Mouse (Mus musculus): ENCODE data around the gene Kdm5b.
A peak's percentile ranks its signal among the peaks of the same experiment; 100 is the strongest.
"Not testable (repeated sequence)": the region's sequence is repeated elsewhere in the genome, so short reads cannot be mapped to it uniquely, and the experiment has no call there.

The Kdm5b gene

DNA sequence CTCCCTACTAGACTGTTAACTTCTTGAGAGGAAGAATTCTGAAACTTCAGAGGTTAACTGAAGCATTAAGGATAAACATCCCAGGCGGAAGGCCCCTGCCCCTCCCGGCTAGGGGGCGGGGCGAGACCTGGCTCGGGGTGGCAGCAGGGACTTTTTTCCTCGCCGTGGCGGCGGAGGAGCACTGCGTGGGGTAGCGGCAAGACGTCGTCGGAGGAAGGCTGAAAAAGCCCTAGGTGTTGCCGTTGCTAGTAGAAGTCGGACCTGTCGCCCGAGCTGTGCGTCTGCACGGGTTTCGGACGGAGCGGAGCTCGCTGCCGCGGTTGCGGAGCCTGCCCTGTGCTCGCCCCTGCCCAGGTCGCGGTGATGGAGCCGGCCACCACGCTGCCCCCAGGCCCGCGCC, at the start of gene Kdm5b:
TSS of gene Kdm5b (plus strand) at position 196 of the 400 bp plus-strand sequence.
- DNase-seq (ENCODE audit: low read depth in 2 of 2, low spot score in 2 of 2): peak; percentile 63 to 80

GRCm38 (mm10) chr1:134512183-134512582, 47.8 kb upstream of the Kdm5b start:
- no peak for DNase-seq (ENCODE audit: low read depth in 2 of 2, low spot score in 2 of 2)

GRCm38 (mm10) chr1:134512584-134512983, 47.4 kb upstream of the Kdm5b start:
- DNase-seq (ENCODE audit: low read depth in 2 of 2, low spot score in 2 of 2): no peak

GRCm38 (mm10) chr1:134513312-134513860, 46.6 kb upstream of the Kdm5b start:
- DNase-seq (ENCODE audit: low read depth in 2 of 2, low spot score in 2 of 2): no peak

DNA sequence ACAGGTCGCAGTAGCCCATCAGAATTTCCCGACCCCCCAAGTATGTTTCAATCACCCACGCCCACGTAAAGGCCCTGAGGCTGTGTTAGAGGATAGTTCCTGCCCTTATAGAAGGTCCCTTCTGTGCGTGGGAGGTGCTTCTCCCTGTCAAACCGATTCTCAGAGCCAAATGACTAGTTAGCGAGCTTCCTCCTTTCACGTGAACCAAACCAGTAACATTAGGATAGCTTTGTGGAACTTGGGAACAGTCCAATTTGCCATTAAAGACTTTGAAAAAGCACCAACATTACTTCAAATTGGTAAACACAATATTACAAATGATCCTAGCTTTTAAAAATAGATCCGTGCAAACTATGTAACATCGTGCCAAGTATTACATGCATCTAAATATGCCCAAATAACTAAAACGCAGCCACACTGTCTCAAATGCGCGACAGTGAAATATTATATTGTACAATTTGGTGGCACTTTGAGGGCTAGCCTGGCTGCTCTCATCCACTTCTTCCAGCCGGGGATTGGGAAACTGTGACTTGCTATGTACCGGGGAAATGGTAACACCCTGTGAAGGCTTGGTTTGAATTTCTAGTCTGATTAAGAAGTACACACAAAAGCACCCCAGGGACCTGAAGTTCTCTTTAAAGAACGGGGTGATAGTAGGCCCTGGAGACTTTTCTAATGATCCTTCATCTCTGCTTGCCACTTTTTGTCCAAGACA, 45.9 kb upstream of the Kdm5b start:
- no peak for DNase-seq (ENCODE audit: low read depth in 2 of 2, low spot score in 2 of 2)

DNA sequence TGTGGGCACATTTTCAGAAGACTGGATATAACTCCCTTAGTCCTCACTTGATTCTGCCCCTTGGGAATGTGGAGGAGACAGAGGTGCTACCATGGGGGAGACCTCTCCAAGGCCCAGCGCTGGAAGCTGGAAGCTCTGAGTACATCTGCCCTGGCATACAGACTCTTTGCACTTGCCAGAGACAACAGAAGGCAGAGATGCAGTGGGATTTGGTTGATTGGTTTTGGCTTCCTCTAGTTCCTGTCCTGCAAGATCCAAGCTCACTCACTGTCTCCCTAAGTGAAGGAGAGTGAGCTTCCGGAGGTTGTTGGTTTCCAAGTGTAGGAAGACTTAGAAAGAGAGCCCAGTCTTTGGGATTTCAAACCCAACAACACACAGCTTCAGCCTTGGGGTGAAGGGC, 44.1 kb upstream of the Kdm5b start:
- no peak for DNase-seq (ENCODE audit: low read depth in 2 of 2, low spot score in 2 of 2)

- no peak for DNase-seq (ENCODE audit: low read depth in 2 of 2, low spot score in 2 of 2)
These were observed 43.3 kb upstream of the Kdm5b start for GRCm38 (mm10) chr1:134516491-134517198.

- not testable (repeated sequence) for DNase-seq (ENCODE audit: low read depth in 2 of 2, low spot score in 2 of 2)
These were observed 42.1 kb upstream of the Kdm5b start for GRCm38 (mm10) chr1:134517841-134518240.

- DNase-seq (ENCODE audit: low read depth in 2 of 2, low spot score in 2 of 2): peak; percentile 46 to 74
These were observed 41.3 kb upstream of the Kdm5b start for GRCm38 (mm10) chr1:134518677-134519076.

- DNase-seq (ENCODE audit: low read depth in 2 of 2, low spot score in 2 of 2): not testable (repeated sequence)
These were observed 40.8 kb upstream of the Kdm5b start for GRCm38 (mm10) chr1:134519201-134519600.

DNA sequence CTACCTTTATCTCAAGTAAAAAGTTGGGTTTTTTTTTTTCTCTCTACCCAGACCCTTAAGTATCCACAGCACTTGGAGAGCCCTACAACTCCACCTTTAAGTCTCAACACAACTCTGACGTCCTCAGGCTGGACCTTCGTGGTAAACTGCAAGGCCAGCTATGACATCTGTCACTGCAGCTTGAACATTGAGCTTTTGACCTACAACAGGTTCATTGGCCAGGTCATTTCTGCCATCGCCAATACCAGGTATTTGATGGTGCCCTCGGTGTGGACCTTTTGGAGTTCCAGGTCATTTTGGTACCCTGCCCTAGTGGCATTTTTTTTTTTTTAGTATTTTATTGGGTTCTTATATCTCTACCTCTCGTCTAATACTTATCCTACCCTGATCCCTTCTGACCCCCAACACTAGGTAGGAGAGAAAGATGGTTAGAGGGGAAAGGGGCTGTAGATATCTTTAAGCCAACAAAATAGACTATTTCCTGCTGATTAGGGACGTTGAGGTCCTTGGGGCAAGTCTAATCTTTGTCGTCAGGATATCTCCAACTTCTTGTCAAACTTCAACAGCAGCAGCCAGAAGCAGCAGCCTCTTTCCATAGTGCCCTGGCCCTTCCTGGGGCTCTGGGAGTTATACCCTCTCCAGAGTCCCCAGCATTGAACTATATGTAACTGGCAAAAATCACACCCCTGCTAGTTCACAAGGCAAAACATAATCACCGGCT, 39.8 kb upstream of the Kdm5b start:
- DNase-seq (ENCODE audit: low read depth in 2 of 2, low spot score in 2 of 2): no peak

DNA sequence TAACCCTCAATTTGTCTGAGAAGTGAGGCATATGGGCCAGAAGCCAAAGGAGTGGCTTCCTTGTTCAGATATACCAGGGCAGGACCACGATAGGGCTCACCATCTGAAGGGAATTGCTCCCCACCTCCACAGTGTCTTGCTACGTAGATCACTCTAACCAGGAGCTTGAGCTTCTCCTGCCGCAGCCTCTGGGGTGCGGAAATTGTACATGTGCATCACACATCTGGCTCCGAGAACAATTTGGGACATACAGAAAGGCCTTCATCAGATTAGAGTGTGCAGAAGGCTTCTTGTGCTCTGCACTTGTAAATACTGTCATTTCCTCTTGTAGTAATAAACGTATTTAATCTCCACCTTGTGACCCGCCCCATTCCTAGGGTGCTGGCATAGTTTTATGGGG, 38.8 kb upstream of the Kdm5b start:
- no peak for DNase-seq (ENCODE audit: low read depth in 2 of 2, low spot score in 2 of 2)

- no peak for DNase-seq (ENCODE audit: low read depth in 2 of 2, low spot score in 2 of 2)
These were observed 37.6 kb upstream of the Kdm5b start for GRCm38 (mm10) chr1:134522325-134522724.

- peak; percentile 34 to 58 for DNase-seq (ENCODE audit: low read depth in 2 of 2, low spot score in 2 of 2)
These were observed 35.5 kb upstream of the Kdm5b start for GRCm38 (mm10) chr1:134524424-134524823.

DNA sequence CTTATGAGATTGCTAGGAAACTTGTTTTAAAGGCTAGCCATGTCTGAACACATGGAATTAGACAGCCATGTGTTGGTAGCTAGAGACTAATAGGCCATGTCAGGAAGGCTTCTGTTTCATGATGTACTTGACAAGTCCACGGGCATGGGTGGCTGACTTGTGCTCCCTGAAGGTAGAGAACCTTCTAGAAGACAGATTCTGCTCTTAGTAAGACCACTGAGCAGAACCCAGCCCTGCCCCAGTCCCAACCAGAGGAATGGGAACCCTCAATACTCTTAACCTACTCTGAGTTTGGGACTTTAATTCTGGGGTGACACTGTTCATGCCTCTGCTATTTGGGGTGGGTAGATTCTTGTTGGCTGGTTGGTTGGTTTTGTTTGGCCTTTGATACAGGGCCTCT, 35.0 kb upstream of the Kdm5b start:
- DNase-seq (ENCODE audit: low read depth in 2 of 2, low spot score in 2 of 2): no peak

GRCm38 (mm10) chr1:134526752-134527151, 33.2 kb upstream of the Kdm5b start:
- no peak for DNase-seq (ENCODE audit: low read depth in 2 of 2, low spot score in 2 of 2)

DNA sequence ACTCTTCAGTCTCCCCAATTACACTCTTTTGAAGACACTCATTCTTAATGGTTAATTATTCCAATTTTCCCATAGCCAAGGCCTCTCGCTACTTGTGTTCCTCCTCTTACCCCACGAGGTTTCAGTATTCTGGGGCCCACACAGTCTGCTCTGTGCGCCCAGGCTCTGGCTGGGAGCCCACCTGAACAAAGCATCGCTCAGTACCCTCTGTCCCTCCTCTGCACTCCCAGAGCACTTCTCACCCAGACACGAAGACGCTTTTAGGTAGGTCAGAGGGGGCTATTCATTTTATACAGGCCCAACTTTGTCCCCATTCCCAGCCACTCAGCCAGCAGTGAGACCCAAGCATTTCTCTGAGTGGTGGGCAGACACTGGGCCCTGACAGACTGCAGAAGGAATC, 29.4 kb upstream of the Kdm5b start:
- no peak for DNase-seq (ENCODE audit: low read depth in 2 of 2, low spot score in 2 of 2)

DNA sequence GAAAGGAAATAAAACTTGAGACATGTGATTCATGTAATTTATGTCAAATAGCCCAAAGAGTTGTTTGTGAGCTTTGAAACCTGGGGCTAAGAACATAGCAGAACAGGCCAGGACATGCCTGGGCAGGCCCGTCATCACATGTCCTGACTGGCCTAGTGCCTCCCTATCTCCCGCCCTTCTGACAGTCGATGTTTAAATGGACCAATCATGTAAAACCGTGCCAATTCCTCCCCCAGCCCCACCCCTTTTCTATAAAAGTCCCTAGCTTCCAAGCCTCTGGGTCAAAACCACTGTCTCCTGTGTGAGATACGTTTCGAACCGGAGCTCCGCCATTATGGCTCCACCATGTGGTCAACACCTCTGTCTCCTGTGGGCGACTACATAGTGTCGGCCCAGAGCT, 26.3 kb upstream of the Kdm5b start:
- DNase-seq (ENCODE audit: low read depth in 2 of 2, low spot score in 2 of 2): not testable (repeated sequence)

DNA sequence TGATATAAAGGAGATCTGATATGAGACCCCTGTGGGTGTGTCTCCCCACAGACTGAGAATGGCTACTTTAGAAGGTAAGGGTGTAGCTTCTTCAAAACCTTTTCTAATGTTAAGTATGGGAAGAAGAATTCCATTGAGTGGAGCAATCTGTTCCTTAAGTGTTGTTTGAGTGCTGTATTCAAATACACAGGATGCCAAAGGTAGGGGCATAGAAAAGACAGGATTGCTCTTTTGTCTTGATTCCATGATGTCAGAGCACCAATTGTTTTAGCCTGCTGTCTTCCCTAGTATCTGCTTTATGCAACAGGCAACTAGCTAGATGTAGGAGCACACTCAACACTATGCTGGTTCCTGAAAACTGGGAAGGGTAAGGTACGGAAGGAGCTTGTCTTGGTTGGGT, 24.9 kb upstream of the Kdm5b start:
- no peak for DNase-seq (ENCODE audit: low read depth in 2 of 2, low spot score in 2 of 2)

- no peak for DNase-seq (ENCODE audit: low read depth in 2 of 2, low spot score in 2 of 2)
These were observed 24.5 kb upstream of the Kdm5b start for GRCm38 (mm10) chr1:134535513-134535912.

GRCm38 (mm10) chr1:134540610-134541009, 19.4 kb upstream of the Kdm5b start:
- DNase-seq (ENCODE audit: low read depth in 2 of 2, low spot score in 2 of 2): no peak

- no peak for DNase-seq (ENCODE audit: low read depth in 2 of 2, low spot score in 2 of 2)
These were observed 11.7 kb upstream of the Kdm5b start for GRCm38 (mm10) chr1:134548231-134548630.
